Comparison of ENCODE assay signal across 24 mouse cellular contexts in the genomic region with DNA sequence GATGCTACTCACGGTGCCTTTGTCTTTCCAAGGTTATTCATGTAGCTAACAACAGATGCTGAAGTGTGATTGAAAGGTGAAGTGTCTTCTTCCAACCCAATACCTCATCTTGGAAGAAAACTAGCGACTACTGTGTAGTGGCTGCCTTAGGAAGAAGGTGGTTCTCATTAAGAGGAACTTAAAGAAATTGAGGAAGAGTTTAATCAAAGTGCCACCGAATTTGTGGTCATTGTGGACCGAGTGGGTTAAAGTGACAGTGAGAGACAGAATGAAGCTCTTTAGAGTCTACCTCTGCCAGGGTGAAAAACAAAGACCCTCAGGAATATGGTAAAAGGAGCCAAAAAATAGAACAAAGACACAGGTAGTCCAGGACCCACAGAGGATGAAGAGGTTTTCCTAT.
"Had no signal": no experiment of that assay in that cellular context is flagged by ENCODE, and none has a peak within 500 bp of the region (broad histone marks: within the 10 kb centered on the region; RNA-seq: fewer than 3 reads in every experiment).

No protein-coding gene starts in this region.

- H3K9me3 ChIP-seq: heart, embryonic 10.5 days; heart, embryonic 12.5 days; hindbrain, embryonic 10.5 days; hindbrain, embryonic 12.5 days; hindbrain, embryonic 15.5 days; kidney, embryonic 15.5 days; limb, embryonic 10.5 days; liver, embryonic 12.5 days had no signal

- H3K4me1 ChIP-seq: hindbrain, embryonic 10.5 days; hindbrain, embryonic 12.5 days; hindbrain, embryonic 15.5 days; kidney, embryonic 15.5 days; limb, embryonic 10.5 days; limb, embryonic 12.5 days; liver, embryonic 12.5 days had no signal

- H3K27ac ChIP-seq: heart, adult 2 months; heart, embryonic 10.5 days; hindbrain, embryonic 10.5 days; hindbrain, embryonic 12.5 days; hindbrain, embryonic 15.5 days; hindbrain, postnatal 0 days; kidney, embryonic 15.5 days; kidney, postnatal 0 days; layer of hippocampus, adult 2 months; left cerebral cortex, adult 2 months; limb, embryonic 10.5 days; limb, embryonic 12.5 days; liver, embryonic 12.5 days; liver, embryonic 14.5 days had no signal

- DNase-seq: gastrocnemius, postnatal 25 days; heart, postnatal 14 days; heart, postnatal 36 days; kidney, adult 11 months; kidney, adult 2 months; kidney, adult 9 months; kidney, postnatal 14 days; liver had no signal

- ATAC-seq: hindbrain, postnatal 0 days; intestine, embryonic 16.5 days; liver, embryonic 12.5 days had no signal

- H3K27me3 ChIP-seq: heart, embryonic 12.5 days; hindbrain, embryonic 12.5 days; hindbrain, embryonic 15.5 days; kidney, embryonic 15.5 days; limb, embryonic 12.5 days; liver, embryonic 12.5 days had no signal

- H3K4me3 ChIP-seq: heart, adult 2 months; heart, embryonic 10.5 days; heart, embryonic 12.5 days; hindbrain, embryonic 10.5 days; hindbrain, embryonic 12.5 days; hindbrain, embryonic 15.5 days; kidney, embryonic 15.5 days; layer of hippocampus, adult 2 months; left cerebral cortex, adult 2 months; limb, embryonic 10.5 days; limb, embryonic 12.5 days; liver, embryonic 12.5 days had no signal

- H3K36me3 ChIP-seq: hindbrain, embryonic 10.5 days; hindbrain, embryonic 12.5 days; limb, embryonic 12.5 days; liver, embryonic 12.5 days had no signal

- H3K4me2 ChIP-seq: heart, embryonic 12.5 days; hindbrain, embryonic 12.5 days; hindbrain, embryonic 15.5 days; kidney, embryonic 15.5 days; limb, embryonic 12.5 days; liver, embryonic 12.5 days had no signal

- H3K9ac ChIP-seq: heart, embryonic 12.5 days; hindbrain, embryonic 12.5 days; hindbrain, embryonic 15.5 days; kidney, embryonic 15.5 days; limb, embryonic 12.5 days; liver, embryonic 12.5 days; liver, embryonic 14.5 days had no signal
